Mouse (Mus musculus) regulatory T cell (primary cell): ENCODE measurements around the gene Nek3.

Experiments
- in situ Hi-C: fragments of 300-600 bp; cut with MboI, MseI; formaldehyde crosslinking; loops from one replicate; pipeline ENCODE4 v1.15.1; 2025; ENCODE audit warnings: high pct_unique_total_duplicates

The Nek3 gene

GRCm38 (mm10) chr8:22166080-22166603 lies at the start of gene Nek3:
TSS of gene Nek3 (minus strand) at chr8:22166435.
- in situ Hi-C loops = no loop called here

GRCm38 (mm10) chr8:22214826-22215225 lies 48.6 kb upstream of the Nek3 start:
- in situ Hi-C loops = no loop called here

DNA sequence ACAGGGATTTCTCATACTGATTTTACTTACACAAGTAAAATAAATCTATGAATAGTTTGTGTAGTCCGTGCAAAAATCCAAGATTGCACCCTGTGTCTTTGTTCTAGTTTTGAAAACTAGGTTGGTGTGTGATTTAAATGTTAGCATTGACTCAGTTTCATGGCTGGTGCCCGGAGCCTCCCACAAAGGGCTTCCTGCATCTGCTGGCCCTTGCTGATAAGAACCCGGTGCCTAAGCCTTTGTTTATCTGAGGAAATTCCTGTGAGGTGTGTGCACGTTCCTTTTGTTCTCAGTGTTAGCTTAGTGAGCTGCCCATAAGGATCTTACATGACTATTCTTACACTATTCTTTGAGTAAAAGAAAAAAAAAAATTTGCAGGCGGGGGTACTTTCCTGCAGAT lies 42.8 kb upstream of the Nek3 start:
- in situ Hi-C loops = no loop called here

DNA sequence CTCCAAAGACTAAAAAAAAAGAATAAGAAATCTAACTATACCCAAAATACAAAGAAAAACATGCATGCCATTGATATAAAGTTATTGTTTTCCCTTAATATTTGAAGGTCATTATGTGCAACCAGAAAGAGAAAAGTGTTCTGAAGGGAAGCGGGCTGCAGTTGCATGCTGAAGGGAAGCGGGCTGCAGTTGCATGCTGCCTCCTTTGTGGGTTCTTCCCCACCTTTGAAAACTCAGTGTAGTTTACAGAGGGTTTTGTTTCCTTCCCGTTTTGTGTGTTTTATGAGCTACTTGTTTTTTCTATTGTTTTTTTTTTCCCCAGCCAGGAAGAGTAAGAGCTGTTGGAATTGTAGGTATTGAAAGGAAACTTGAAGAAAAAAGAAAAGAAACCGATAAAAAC lies 41.3 kb upstream of the Nek3 start:
- in situ Hi-C loops = no loop called here

DNA sequence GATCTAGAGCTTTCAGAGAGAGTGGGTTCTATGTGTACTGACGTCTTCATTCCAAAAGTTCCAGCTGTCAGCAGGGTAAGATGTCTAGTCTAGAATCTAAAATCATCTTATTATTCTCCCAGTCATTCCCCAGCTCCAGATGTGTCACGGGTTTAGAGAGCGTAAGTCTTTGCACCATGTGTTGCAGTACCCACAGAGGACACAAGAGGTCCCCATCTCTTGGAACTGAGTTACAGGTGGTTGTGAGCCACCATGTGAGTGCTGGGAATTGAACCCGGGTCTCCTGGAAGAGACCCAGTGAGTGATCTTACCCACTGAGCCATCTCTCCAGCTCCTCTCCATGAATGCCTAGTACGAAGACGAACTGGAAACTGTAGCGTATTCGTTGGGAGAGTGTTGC lies 33.2 kb upstream of the Nek3 start:
- in situ Hi-C loops = loop anchor here (10.0 kb wide), 1 partner anchor 385 kb away; no protein-coding TSS in a partner anchor

GRCm38 (mm10) chr8:22197914-22198313 lies 31.7 kb upstream of the Nek3 start:
- in situ Hi-C loops = loop anchor here (10.0 kb wide), 1 partner anchor 387 kb away; no protein-coding TSS in a partner anchor

DNA sequence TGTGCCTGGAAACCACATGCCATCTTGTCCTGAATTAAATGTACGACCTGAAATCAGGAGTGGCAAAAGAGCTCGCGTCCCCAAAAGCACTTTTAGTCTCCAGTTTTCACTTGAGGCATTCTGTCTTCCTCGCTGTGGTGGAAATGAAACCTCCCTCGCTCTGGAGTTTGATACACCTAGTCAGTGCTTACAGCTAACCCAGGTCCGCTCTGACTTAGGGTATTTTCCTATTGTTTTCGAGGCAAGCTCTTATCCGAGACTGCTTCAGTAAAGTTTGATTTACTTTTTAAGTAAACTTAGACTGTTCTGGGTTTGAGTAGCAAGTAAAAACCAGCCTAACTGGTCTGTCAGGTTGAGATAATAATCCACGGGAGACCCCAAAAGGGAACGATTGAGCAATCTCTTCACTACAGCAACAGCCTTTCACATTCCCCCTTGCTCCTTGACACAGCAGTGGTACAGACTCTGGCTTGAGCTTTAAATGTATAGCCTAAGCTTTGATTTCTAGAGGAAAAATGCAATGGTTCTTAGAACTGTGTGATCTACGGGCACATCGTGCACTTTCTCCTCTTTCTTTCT lies 27.3 kb upstream of the Nek3 start:
- in situ Hi-C loops = loop anchor here (10.0 kb wide), 1 partner anchor 391 kb away; no protein-coding TSS in a partner anchor

DNA sequence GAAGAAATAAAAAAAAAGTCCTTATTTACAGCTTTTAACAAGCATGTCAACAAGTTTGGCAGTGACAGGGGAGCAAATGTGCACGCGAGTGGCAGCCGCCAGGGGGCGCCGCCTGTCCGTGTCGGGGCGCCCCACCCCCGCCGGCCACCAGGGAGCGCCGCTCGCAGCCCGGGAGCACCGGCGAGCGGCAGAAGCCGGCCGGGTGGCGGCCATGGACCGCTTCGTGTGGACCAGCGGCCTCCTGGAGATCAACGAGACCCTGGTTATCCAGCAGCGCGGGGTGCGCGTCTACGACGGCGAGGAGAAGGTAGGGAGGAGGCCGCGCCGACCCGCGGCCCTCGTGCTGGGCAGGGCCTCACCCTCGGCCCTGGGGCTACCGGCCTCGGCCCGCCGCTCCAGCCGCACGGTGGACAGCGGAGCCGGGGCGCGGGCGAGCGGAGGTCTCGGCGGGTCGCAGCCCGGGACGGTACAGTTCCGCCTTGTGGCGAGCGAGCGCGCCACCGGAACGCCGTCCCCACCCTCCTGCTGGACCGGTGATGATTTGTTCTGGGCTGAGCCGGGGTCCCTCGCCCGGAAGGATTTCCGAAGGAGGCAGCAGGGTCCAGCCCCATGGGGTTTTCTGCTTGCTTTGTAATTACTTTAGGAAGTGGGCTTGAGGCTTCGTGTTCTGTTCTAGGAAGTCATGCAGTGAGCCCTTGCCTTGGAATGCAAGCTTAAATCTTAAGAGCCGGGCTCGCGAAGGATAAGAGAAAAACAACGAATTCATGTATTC lies 26.6 kb upstream of the Nek3 start, which contains the start of gene Vps36:
Gene Vps36, plus strand, starts transcription at position 150 of the 772 bp plus-strand sequence.
- in situ Hi-C loops = loop anchor here (10.0 kb wide), 1 partner anchor 392 kb away; no protein-coding TSS in a partner anchor

DNA sequence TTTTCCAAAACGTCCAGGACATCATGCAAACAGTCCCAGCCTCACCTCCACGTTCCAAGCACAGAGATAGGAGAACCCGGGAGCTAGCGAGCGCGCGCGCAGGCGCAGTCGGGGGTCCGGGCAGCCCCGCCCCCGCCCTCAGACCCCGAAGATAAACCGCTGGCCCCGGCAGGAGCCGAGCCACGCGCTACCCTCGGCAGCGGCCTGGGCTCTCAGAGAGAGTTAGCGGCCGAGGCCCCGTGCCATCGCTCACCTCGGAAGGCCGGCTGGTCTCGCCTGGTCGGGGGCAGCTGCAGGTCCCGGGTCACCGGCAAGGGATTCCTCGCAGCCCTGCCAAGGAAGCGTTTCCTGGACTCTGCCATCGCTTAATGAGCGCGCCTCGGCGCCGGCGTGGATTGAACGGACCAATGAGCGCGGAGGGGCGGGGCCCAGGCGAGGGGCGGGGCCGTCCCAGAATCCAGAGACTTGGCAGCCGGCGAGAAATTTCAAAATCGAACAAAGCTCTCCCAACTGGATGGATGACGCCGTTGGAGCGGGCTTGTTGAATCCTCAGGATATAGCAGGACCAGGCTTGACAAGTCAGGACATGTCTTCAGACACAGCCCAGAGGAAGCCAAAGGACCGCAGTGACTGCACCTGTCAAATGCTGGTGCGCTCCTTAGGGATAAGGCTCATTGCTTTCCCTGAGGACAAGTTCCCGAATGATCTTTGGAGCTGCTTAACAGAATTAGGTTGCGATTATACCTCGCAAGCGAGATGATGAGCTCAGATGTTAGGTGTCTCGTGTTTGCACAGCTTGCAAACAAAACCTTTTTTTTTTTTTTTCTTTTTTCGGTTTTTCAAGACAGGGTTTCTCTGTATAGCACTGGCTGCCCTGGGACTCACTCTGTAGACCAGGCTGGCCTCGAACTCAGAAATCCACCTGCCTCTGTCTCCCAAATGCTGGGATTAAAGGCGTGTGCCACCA lies 19.5 kb upstream of the Nek3 start, which contains the start of gene Ckap2:
Gene Ckap2, minus strand, starts transcription at position 389 of the 967 bp plus-strand sequence.
- in situ Hi-C loops = no loop called here

DNA sequence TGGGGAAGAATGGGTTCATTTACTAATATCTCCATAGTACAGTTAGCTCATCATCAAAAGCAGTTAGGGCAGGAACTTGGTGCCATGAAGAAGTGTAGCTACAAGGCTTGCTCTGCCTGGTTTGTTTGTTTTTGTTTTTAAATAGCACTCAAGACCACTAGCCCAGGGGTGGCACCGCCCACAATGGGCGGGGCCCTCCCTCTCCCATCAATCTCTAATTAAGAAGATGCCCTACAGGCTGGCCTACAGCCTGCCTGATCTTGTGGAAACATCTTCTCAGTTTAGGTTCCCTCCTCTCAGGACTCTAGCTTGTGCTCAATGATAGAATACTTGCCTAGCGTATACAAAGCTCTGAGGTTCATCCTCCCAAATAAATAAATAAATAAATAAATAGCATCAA lies 18.6 kb upstream of the Nek3 start:
- in situ Hi-C loops = no loop called here

- in situ Hi-C loops = no loop called here
These were observed 9.7 kb upstream of the Nek3 start for GRCm38 (mm10) chr8:22175966-22176365.

GRCm38 (mm10) chr8:22169167-22169566 lies 2.9 kb upstream of the Nek3 start:
- in situ Hi-C loops = no loop called here

GRCm38 (mm10) chr8:22165251-22166079 lies 770 bp downstream of the Nek3 start:
- in situ Hi-C loops = no loop called here

GRCm38 (mm10) chr8:22164431-22164830 lies 1.8 kb downstream of the Nek3 start:
- in situ Hi-C loops = no loop called here

- in situ Hi-C loops = no loop called here
These were observed 4.0 kb downstream of the Nek3 start for GRCm38 (mm10) chr8:22162206-22162605.

DNA sequence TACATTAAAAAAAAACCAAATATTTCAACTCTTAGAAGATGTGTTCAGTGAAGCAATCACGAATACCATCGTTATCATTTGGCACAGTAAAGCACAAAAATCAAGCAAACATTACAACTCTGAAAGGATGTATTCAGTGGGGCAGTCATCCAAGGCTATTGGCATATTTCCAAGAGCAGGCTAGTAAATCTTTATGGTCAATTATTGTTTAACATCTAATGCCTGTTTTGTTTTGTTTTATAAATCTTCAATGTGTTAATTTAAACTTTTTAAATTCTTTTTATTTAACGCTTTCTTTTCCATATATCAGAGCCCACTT lies 15.9 kb downstream of the Nek3 start:
- in situ Hi-C loops = no loop called here

DNA sequence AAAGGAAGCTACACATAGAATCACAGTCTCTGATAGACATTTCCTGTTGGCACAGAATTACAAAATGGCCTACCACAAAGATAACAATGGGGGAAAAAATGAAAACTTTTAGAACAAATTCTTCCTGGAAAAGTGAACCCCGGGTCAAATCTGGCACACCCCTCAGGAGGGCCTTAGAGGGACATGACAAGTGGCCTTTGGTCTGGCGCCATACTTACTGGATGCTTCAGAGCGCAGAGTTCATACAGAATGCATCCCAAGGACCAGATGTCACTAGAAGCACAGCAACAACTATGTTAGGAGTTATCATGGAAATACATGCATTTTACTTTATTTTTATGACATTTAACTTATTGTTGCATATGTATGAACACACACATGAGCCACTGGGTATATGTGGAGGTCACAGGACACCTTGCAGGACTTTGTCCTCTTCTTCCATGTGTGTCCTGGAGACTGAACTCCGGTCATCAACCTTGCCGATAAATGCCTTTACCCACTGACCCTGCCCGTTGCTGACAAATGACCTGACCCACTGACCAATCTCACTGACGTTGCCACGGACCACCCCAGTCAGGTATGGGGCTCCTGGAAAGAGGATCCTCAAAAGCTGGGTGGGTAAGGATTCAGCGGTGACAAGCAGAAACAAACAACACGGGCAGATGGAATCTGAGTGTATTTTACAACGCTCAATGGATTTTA lies 16.4 kb downstream of the Nek3 start:
- in situ Hi-C loops = no loop called here

DNA sequence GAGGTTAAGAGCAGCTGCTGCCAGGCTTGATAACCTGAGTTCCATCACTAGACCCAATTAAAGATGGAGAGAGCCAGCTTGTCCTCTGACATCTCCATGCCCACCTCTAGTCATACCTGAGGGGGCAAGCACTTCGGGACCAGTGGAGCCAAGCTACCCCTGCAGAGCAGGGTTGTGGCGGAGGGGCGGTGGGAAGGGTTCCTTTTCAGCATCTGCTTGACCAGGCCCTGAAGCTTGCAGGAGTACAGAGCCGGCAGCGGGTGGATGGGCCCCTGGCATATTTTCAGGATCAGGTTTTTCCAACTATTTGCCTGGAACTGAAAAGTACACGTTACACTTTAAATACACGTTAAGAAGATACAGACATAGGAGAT lies 17.9 kb downstream of the Nek3 start:
- in situ Hi-C loops = no loop called here

DNA sequence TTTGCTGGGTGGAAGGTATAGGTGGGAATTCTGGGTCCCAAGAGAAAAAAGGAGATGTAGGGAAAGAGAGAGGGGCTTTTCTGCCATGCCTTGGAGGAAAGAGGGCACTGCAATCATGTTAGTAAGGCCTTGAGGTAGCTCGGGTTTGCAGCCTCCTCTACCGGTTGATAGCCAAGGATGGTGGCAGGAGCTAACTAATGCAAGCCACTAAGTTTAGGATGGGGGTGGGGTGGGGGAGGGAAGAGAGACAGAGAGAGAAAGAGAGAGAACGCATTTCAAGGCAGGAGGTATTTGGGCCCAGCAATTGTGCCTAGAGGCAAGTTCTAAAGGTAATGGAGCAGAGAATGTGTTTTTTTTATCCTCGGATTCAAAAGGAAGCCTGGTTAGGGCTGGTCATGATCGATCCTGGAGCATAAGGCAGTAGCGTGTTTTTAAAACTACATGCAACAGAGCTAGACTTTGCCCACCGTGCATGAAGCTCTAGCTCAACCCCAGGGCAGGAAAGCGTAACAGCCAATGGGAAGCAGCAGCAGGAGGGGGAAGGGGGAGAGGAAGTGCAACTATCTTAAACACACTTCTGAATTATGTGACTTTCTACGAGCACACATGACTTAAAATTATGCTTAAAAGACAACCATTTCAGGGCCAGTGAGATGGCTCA lies 18.4 kb downstream of the Nek3 start:
- in situ Hi-C loops = no loop called here

GRCm38 (mm10) chr8:22145831-22146230 lies 20.4 kb downstream of the Nek3 start:
- in situ Hi-C loops = no loop called here
